Mouse (Mus musculus) mesoderm, embryonic 11.5 days (tissue): Measurements from ENCODE around the gene Ube2q1.
A peak's percentile ranks its signal among the peaks of the same experiment; 100 is the strongest.

Source experiments
- DNase-seq: peaks from one replicate; pipeline ENCODE4 v3.0.0-alpha.2; 2012; ENCODE audit warnings: low read depth, low spot score

The Ube2q1 gene

DNA sequence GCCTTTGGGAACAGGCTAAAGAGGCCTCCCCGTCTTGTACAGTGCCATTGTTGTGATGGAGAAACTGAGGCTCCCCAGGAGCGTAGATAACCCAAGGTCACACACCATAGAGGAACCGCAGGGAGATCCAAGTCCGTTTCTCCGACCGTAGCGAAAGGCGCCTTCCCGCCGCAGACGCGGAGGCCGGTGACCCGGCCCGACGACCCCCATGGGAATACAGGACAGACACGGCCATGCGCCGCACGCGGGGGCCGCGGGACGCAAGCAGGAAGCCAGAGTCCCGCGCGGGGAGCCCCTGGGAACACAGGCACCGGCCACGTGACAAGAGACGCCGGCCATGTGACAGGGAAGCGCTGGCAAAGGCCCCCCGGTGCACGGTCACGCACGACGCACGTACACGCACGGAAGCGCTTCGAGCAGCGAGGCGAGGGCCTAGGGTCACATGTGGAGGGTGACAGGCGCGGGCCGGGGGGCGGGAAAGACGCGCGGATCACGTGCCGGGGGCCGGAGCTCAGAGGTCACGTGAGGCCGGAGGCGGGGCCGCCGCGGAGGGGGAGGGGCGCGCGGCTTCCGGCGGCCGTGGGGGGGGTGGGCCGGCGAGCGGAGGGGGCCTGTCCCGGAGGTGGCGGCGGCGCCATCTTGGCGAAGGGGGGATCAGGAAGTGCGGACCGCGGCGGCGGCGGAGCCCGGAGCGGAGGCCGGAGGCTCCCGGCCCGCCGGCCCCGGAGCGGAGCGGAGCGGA lies at the start of gene Ube2q1:
Gene Ube2q1, plus strand, starts transcription at position 649 of the 742 bp plus-strand sequence.
- DNase-seq: peak; percentile 94

DNA sequence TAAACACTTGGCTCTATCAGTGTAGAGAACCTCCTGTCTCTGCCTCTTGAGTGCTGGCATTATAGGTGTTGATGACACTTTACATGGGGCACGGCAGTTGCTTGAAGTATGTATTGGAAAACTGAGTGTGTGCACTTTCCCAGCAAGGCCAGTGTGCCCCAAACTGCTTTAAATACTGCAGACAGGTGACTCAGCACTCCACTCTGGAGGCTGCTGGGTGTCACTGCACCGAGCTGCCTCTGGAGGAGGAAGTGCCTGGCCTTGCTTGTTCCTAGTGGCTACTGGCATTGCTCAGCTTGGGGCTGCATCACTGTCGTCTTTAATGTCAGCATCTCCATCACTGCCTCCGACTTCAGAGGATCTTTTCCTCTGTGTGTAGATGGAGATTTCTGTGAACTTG lies 46.4 kb upstream of the Ube2q1 start:
- peak; percentile 47 for DNase-seq

DNA sequence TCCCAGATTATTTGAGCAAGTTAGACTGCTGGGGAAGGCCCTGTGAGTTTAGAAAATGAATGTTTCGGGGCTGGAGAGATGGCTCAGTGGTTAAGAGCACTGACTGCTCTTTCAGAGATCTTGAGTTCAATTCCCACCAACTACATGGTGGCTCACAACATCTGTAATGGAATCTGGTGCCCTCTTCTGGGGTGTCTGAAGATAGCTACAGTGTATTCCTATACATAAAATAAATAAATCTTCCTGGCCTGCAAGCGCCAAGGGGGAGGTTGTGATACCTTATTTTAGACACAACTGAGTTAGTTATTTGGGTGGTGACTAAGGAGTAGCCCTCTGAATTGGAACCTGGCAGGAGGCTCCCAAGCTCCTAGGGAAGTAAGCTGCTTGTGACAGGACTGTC lies 44.6 kb upstream of the Ube2q1 start:
- no peak for DNase-seq

DNA sequence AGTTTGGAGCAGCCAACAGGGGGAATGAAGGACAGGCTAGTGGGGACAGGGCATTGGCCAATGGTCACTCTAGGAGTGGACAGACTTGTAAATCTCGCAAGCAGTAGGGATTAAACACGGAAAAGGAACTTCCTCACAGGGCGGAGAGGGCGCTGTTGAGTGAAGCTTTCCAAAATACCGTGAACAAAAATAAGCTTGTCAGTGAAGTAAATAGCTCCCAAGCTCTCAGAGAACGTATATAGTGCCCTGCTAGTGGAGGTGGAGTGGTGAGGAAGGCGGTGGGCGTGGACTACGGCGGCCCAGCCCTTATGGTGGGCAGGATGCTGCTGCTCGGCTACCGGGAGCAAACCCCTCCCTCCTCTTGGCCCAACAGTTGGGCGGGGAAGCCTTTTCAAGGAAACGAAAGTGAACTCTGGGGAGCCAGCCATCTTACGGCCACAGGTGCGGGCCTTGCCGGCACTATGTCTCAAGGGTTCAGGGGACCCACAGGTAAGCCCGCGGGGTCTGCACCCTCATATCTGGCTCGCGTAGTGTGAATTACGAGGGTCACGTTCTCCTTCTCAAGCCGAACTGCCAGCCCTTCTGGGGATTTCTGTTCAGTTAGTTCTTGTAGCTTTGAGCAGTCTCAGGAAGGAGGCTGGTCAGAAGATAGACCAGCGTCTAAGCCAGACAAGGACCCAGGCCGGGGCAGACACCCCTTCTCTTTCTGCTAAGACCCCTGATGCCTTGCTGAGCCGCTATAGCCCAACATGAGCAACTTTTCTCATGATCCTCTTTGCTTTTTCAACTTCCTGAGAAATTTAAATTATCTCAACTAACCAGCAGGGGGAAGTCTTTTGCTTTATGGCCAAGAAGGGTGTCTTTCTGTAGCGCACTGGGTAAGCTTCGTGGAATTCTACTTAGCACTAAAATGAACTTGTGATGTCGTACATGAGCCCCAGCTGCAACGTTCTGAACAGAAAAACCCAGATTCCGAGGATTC lies 42.8 kb upstream of the Ube2q1 start:
- peak; percentile 69 for DNase-seq

DNA sequence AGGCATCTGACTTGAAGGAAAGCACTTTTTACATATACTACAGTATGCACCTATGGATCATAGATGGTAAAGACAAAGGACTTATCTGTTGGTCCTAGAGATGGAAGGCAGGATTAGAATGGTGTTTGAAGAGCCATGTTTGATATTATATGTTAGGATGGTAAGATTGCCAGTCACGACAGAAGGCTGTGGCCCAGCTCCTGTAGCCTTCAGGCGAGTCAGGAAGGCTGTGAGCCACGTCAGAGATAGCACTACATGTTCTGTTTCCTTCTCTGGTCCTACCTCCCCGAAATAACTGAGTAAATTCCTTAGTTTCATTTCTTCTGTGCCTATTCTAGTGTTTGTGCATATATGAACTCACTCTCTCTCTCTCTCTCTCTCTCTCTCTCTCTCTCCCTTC lies 41.3 kb upstream of the Ube2q1 start:
- no peak for DNase-seq

DNA sequence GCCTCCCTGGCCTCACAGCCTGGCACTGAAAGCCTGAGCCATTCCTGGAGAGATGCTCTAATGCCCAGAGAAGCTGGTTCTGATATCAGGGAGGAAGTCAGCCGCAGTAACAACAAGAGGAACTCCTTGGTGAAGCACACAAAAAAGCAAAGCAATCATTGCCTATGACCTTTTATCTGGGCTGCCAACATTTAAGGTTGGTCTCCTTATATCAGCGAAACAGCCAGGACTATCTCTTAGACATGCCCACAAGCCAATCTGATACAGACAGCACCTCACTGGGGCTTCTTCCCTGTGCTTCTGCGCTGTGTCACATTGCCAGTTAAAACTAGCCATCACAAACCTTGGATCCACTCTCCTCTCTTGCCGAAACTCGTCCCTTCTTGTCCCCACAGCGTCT lies 34.9 kb upstream of the Ube2q1 start:
- DNase-seq: no peak

DNA sequence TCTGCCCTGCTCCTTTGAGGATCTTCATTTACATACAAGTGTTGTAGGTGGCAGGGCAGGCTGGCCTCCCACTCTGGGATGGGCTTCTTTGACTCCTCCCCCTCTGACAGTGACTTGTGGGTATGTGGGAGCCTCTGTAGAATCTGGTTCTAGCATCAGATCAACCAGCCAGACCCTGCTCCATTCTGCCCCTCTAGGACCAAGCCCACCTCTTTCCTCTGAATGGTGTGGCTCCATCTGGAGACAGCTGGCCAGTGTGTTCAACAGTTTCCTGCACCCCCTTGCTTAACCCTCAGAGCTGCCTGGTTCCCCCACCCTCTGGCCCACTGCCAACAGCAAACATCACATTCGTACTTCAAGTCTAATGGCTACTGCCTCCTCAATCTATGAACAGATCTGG lies 21.1 kb upstream of the Ube2q1 start:
- DNase-seq: no peak

DNA sequence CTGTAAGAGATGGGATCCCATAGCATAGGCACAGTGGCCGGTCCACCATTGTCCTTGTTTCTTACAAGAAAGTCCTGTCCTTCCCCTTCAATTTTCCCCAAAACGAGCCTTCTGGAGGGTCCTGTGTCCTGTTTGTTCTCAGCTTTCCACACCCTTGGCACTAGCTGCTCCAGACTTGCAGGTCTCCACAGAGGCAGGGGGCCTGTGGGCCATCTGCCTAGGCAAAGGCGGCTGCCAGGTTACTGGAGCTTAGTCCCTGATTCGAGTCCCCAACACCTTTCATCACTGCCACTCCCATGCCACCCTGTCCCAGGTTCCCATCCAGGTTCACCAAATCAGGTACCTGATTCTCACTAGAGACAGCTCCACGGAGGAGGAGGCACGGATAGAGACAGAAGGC lies 18.1 kb upstream of the Ube2q1 start:
- DNase-seq: no peak

DNA sequence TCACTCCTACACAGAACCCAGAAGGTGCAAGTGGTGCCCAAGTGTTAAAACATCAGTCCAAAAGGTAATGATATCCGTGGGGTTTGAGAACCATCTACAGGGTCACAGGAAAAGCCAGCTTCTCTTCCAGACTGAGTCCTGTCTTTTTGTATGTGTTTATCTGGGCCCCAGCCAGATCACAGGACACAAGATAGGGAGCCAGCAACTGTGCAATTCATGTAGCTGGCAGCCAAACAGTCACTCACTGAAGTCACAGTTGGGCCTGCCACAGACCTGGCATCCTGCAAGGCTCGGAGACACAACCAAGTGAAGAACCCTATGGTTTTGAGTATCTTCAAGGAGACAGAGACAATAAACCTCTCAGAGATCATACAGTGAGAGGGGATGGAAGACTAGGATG lies 15.6 kb upstream of the Ube2q1 start:
- DNase-seq: no peak

DNA sequence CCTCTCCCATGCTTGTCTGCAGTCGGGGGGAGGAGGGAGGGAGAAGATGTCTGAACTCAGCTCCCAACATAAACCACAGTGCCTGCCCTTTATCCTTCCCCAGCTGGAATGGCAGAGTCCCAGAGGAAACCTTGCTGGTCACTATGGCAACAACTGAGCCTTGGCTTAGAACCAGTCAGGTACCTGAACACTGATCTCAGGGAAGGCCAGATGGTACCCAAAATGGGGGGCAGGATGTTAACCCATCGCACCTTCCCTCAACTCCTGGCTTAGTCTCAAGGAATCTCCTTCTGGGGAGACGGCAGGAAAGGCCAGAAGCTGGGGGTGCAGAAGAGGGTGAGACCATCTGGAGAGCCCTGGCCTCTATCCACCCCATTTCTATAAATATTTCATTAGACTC lies 13.6 kb upstream of the Ube2q1 start:
- DNase-seq: no peak

DNA sequence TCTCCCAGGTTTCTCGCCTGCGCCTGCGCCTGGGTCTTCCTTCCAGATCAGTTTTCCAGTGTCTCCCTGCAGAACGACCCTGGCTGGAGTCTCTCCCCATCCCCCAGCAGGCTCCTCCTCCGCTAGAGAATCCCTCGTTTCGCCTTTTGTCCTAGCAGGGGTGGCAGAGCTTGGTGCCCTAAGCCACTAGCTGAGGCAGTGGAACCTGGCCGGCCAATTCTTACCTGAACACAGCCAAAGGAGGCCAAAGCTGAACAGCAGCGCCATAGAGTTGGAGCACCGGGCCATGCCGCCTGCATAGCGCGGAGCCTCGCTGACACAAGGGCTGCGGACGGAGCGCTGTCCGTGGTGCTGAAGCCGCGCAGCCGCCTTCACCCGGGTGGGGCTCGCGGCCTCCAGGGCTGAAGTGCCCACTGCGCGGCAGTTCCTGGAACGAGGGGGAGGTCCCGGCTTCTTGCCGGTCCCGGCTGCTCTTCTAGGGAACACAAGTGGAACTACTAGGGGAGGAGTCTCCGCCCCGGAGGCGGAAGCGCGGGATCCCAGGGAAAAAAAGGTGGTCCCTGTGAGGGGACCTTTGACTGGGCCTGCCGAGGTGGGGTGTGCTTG lies 9.2 kb upstream of the Ube2q1 start, which contains the start of gene Chrnb2:
Gene Chrnb2, minus strand, starts transcription at position 514 of the 606 bp plus-strand sequence.
- DNase-seq: peak; percentile 90

DNA sequence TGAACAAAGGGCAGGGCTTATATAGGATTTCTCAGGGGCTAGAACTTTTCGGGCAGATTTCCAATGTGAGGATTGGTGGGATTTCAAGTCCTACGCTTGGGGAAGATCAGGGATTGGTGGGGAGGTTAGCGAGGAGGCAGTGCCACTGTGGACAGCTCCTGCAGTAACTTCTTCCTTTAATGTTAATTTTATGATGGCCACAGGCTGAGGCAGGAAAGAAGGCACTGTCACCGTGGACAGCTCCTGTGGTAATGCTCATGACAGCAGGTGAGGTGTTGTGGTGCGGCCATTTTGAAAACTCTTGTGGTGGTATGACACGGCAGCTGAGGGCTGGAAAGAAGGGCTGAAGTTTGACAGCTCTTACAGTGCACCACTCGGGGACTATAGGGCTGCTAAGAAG lies 3.8 kb upstream of the Ube2q1 start:
- DNase-seq: no peak

DNA sequence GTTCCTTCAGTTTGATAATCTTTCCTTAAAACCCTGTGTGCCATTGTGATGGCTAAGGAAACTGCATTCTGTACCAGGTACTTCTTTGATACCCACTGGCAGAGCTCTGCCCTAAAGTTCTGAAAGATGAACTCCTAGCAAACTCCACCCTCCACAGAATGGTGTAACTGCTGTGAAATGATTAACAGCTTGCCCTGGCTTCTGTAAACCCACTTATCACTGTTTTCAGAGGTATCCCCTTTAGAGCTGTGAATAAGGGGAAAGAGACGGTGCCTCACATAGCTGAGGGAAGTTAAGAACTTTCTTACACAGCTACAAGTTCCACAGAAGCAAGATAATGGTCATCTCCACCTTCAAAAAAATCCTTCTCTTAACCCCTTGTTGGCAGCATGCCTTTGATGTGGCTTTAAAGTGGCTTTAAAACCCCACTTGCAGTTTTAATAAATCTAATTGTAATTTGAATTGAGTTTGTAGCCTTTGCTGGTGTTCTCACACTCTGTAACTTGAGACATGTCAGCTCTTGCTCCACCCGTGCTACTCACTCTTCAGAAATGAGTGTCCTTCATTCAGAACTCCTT lies 2.9 kb upstream of the Ube2q1 start:
- DNase-seq: no peak

DNA sequence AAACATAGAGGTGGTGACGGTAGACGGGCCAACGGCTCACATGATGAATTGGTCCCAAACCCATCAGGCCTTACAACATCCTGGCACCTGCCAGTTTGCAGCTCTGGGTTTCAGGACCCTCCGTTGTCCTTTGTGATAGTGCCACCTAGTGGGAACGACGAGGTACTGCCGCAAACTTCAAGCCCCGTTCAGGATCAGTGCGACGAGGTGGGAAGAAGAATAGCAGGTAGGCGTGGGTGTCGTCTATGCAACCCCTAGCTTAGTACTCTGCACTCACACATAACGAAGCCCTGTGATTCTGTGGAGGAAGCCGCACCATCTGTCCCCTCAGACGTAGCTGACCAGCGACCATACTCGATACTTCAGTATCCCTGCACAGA lies 838 bp upstream of the Ube2q1 start:
- peak; percentile 94 for DNase-seq

DNA sequence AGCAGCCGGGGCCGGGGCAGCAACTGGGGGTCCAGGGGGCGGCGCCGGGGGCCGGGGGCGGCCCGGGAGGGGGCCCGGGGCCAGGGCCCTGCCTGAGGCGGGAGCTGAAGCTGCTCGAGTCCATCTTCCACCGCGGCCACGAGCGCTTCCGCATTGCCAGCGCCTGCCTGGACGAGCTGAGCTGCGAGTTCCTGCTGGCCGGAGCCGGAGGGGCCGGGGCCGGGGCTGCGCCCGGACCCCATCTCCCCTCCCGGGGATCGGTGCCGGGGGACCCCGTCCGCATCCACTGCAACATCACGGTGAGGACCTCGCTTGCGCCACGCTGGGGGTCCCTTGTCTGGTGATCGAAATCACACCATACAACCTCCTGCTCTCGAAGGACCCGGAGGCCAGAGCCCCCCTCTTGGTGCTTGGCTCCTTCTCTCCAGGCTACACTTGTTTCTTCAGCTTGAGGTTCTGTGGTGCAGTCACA lies 360 bp downstream of the Ube2q1 start:
- DNase-seq: no peak

DNA sequence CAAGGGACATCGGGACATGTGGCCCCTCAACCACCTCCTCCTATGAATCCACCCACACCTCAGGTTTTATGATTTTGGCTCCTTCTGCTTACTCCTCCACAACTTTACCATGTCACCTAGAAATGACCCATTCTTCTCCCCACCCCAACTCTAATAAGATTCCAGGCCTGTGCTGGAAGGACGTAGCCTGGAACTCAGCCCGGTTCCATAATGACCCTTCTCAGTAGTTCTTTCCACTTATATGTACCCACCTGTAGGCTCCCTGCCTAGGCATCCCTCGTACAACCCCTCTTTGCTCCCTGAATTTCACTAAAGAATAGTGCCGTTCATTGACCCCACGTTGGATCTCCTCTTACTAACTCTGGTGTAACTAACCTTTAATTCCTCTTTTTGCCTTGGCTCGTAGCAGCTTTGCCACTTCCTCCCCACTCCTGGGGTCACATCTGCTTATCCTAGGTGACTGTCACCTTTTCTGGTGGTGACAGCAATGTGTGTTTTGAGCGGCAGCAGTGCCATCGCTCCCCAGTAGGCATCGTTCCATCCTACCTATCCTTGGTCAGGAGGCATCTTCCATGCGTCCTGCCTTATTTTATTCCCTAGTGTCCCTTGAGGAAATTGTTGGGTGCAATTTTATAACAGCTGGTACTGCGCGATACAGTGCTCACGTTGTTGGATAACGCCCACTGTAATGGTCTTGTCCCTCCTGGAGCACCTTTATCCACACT lies 982 bp downstream of the Ube2q1 start:
- no peak for DNase-seq

DNA sequence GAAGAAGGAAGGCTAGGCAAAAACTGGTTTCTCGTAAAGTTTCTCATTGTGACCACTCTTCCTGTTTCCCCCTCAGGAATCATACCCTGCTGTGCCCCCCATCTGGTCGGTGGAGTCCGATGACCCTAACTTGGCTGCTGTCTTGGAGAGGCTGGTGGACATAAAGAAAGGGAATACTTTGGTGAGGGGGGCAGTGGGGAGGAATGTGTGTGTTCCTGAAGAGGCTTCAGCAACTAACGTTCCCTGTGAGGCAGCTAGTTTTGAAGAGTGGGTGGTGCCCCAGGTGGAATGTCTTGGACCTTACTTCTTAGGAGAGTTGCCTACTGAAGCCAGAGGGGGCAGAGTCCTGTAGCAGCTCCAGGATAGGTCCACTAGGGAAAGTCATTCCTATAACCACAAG lies 2.6 kb downstream of the Ube2q1 start:
- DNase-seq: no peak

DNA sequence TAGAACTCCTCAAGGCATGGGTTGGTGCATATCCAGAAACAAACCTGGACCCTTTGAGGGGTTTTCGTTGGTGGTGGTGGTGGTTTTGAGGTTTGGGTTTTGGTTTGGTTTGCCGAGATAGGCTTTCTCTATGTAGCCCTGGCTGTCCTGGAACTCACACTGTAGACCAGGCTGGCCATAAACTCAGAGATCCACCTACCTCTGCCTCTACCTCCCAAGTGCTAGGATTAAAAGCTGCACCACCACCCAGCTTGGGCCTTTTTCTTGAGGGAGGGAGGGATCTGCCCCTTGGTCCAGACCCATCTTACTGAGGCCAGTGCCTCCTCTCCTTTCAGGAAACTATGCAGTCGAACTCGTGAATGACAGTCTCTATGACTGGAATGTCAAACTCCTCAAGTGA lies 6.7 kb downstream of the Ube2q1 start:
- DNase-seq: no peak

DNA sequence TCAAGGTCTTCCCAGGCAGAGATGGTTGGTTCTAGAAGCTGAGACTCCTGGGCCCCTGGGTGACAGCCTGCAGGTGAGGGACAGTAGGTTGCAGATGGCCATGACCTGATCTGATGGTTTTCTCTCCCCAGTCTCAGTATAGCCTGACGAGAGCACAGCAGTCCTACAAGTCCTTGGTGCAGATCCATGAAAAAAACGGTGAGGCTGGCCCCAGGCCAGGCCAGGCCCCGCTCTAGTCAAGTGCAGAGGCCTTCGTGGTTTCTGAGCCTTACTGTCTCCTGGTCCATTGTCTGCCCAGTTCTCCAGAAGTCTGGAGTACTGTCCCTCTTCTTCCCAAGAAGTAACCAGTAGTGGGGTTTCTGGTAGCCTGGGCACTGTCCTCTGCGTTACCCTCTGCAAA lies 8.2 kb downstream of the Ube2q1 start:
- DNase-seq: no peak

DNA sequence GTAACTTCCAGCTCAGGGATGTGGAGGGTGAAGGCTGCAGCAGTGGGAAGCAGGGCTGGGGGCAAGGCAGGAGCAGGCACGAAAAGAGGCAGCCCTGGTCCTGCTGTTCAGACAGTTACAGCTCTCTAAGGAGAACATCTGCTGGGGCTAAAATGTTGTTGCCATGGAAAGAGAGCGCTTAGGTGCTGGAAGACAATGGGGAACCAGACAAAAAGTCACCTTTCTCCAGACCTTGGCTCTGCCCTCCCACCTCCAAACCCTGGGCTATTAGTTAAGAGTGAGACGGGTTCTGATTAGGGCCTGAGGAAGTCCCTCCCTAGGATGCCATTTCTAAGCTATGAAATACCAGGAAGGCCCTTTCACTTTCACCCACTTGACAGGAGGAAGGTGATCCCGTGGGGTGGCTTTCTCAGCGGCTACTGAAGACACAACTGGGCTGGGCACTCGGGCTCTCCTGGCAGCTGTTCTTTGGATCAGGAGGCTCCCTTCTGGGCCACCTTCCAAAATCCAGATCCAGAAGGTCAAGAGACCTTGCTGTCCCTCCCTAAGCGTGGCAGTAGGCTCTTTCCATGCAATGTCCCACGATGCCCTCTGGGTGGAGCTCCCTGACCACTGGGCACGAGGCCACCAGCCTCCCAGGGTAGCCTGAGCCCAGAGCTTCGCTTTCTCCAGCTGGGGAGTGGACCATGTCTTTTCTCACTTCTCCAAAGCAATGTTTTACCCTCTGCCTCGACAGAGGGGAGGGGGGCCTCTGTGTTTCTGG lies 11.8 kb downstream of the Ube2q1 start:
- peak; percentile 54 for DNase-seq
